Mouse (Mus musculus) brain, embryonic 14.5 days (tissue): Measurements from ENCODE around the gene Dnajc12.

Experiments
- CTCF ChIP-seq: fragments of 200-500 bp; IDR thresholded peaks from 2 replicates; pipeline ENCODE4 v1.5.1; 2012; ENCODE audit warnings: inconsistent platforms, mild to moderate bottlenecking, moderate library complexity, borderline replicate concordance; ENCODE audit not compliant: insufficient read depth, insufficient read length; ENCODE audit errors: extremely low read depth
- POLR2A ChIP-seq: fragments of 200-500 bp; IDR thresholded peaks from 2 replicates; pipeline ENCODE4 v1.6.1; 2012; ENCODE audit warnings: mild to moderate bottlenecking, inconsistent platforms, borderline replicate concordance; ENCODE audit not compliant: poor library complexity, insufficient read depth, insufficient read length, severe bottlenecking; ENCODE audit errors: extremely low read depth

DNA sequence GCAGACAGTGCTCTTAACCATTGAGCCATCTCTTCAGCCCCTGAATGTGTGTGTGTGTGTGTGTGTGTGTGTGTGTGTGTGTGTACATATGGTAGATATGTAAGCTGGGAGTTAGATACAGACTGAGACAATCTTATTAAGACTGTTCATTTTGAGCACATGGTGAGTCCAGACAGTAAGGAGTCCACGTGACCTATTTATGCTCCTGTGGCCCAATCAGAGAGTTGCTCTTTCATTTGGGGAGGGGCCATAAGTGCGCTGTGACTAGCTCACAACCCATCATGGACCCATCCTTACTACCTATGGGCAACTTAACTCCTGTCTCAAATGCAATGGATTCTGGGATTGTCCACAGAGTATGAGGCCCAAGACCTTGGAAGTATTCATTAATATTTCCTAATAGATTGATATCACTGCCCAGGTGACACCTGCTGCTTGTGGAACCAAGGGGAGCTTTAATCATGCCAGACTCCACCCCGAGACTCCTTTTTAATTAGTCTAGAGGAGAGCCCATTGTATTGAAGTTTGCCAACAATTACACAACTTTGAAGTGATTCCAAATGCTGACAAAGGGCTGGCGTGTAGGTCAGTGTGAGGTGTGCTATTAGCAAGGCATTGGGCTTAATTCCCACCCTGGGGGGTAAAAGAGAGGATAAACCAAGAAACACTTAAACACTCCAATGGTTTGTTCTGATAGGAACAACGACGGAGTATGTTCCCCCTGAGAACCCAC lies 3.1 kb upstream of the Dnajc12 start:
- TF ChIP-seq POLR2A (no peak), CTCF (no peak)
